Mouse (Mus musculus): ENCODE results near the gene Klk9.

Klk9 gene

GRCm38 (mm10) chr7:43797333-43797769 is 5.7 kb downstream of the Klk9 start, which contains the start of gene Klk8:
Klk8 (plus strand) TSS chr7:43797577.
- no peak for DNase-seq

DNA sequence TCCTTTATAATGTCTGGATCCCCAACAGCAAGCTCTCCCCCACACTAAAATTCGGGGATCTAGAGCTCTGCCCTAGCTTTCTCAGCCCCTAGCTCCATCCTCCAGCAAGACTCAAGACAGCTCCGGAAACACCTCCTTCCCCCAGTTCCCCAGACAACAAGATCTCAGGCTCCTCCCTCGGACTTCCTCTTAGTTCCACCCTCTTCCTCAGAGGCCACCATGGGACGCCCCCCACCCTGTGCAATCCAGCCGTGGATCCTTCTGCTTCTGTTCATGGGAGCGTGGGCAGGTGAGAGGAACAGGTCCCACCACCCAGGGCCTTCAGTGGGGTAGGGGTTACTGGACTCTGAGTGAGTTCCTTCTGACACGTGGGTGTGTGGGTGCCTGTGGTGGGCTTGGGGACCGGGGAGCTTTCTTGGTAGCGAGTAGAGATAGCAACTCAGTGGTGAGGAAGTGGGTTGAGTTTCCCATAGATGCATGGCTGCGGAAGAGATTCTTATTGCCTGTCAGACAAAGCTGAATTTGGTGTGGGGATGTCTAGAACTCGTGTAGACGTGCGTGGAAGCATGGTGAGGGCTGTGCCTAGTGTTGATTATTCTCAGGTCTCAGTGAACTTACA is 6.3 kb downstream of the Klk9 start:
- no peak for DNase-seq

- no peak for DNase-seq
These were observed 8.2 kb downstream of the Klk9 start for GRCm38 (mm10) chr7:43799876-43800275.

GRCm38 (mm10) chr7:43810994-43811393 is 19.3 kb downstream of the Klk9 start, which contains the start of gene Klk7:
Klk7 (plus strand) TSS chr7:43811294.
- no peak for DNase-seq

DNA sequence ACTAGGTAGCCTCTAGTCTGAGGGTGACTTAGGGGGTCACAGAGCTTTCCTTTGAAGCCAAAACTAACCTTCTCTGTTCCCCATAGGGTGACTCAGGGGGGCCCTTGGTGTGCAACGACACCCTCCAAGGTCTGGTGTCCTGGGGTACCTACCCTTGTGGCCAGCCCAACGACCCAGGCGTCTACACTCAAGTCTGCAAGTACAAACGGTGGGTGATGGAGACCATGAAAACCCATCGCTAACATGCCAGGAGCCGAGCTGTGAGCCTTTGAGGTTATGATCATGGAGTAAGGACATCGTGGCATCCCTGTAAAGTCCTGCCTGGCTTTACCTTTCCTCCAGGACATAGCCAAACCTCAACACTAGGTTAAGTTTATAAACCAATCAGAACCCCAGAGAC is 23.5 kb downstream of the Klk9 start:
- no peak for DNase-seq

GRCm38 (mm10) chr7:43816746-43817145 is 25.1 kb downstream of the Klk9 start:
- DNase-seq: no peak

GRCm38 (mm10) chr7:43821581-43821980 is 29.9 kb downstream of the Klk9 start:
- no peak for DNase-seq

DNA sequence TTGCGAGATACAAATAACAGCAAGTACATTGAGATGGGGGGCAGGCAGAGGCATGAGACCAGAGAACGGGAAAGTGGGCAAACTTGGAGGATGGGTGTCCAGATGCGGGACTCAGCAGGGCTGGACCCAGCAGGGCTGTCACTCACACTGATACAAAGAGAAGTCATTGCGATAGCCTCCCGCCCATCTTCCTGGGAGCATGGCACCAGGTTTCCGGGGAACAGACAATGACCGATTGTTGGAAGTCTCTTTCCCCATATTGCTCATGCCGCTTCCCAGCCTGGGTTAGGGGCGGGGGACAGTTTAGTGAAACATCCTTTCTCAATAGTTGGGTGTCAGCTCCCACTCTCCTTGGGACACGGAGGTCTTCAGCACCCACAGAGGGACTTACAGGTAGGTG is 32.5 kb downstream of the Klk9 start, which contains the start of gene Klk6:
Gene Klk6 (plus strand): TSS at position 301 of the 400 bp plus-strand sequence.
- no peak for DNase-seq

DNA sequence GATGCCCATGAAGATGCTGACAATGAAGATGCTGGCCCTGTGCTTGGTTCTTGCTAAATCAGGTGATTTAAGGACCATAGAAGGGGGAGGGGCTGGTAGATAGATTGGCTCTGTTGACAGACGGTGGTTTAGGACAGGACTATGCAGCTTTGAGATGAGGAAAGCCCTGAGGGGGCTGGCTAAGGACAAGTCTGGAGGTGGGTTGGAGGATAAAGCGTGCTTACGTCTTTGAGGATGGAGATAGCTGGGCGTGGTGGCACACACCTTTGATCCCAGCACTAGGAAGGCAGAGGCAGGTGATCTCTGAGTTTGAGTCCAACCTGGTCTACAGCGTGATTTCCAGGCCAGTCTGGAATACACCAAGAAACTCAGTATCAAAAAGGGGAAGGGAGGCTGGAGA is 34.4 kb downstream of the Klk9 start:
- no peak for DNase-seq

GRCm38 (mm10) chr7:43827706-43828105 is 36.0 kb downstream of the Klk9 start:
- no peak for DNase-seq

GRCm38 (mm10) chr7:43829006-43829405 is 37.3 kb downstream of the Klk9 start:
- no peak for DNase-seq

- DNase-seq: no peak
These were observed 50.0 kb downstream of the Klk9 start, which contains the start of gene Klk5 for GRCm38 (mm10) chr7:43841701-43842100. Klk5 (plus strand) TSS chr7:43841971.

- no peak for DNase-seq
These were observed 52.1 kb downstream of the Klk9 start for GRCm38 (mm10) chr7:43843801-43844200.
